Mouse (Mus musculus) forebrain, embryonic 16.5 days (tissue): ENCODE results near the gene Hspa5. TPM values are rescaled to one million over a fixed set of nuclear protein-coding genes. Genes with fewer than 3 reads are reported as not detected.

Source experiments
- ATAC-seq: fragments of 200-750 bp; cut with Nextera tagmentation; 2 replicates; pipeline ENCODE4 v1.8.0; 2017; ENCODE audit warnings: mild to moderate bottlenecking, moderate library complexity
- H3K27ac ChIP-seq: fragments of 300-500 bp; sonication (generic); 2 replicates; pipeline ENCODE4 v1.5.1; 2014; ENCODE audit warnings: low read length, control low read depth
- H3K27me3 ChIP-seq: fragments of 300-500 bp; sonication (generic); replicated peaks from 2 replicates; pipeline ENCODE4 v1.6.1; 2014; ENCODE audit warnings: low read length; ENCODE audit not compliant: control insufficient read depth, insufficient read depth
- H3K36me3 ChIP-seq: fragments of 300-500 bp; sonication (generic); 2 replicates; pipeline ENCODE4 v1.6.1; 2014; ENCODE audit not compliant: control insufficient read depth, insufficient read depth
- H3K4me1 ChIP-seq: fragments of 300-500 bp; sonication (generic); replicated peaks from 2 replicates; pipeline ENCODE4 v1.6.1; 2014; ENCODE audit warnings: low read length; ENCODE audit not compliant: control insufficient read depth, insufficient read depth
- H3K4me2 ChIP-seq: fragments of 300-500 bp; sonication (generic); 2 replicates; pipeline ENCODE4 v1.6.1; 2014; ENCODE audit warnings: mild to moderate bottlenecking, low read length, control low read depth
- H3K4me3 ChIP-seq: fragments of 300-500 bp; sonication (generic); replicated peaks from 2 replicates; pipeline ENCODE4 v1.5.1; 2014; ENCODE audit warnings: mild to moderate bottlenecking, low read length, control low read depth
- H3K9ac ChIP-seq: fragments of 300-500 bp; sonication (generic); replicated peaks from 2 replicates; pipeline ENCODE4 v1.6.1; 2014; ENCODE audit warnings: low read depth, low read length, control low read depth
- H3K9me3 ChIP-seq: fragments of 300-500 bp; sonication (generic); 2 replicates; pipeline ENCODE4 v1.6.1; 2016; ENCODE audit warnings: low read length; ENCODE audit not compliant: control insufficient read depth
- WGBS: fragments of 180-500 bp; shearing (Covaris S2); extraction: QIAGEN DNeasy Blood & Tissue Kit; methylation state at CpG from one replicate; pipeline ENCODE4 v1.1.7; 2014; 5-methylcytosine and 5-hydroxymethylcytosine counted together
- polyA plus RNA-seq: library from polyadenylated mRNA; unstranded; fragments of >200 nt; fragmentation: Nextera tagmentation; extraction: Ambion mirVana; gene quantifications from 2 replicates; pipeline ENCODE4 v1.2.1, GENCODE M21; 2015

The Hspa5 gene
- polyA plus RNA-seq, 1 experiment from 2014 or later: 387 TPM

DNA sequence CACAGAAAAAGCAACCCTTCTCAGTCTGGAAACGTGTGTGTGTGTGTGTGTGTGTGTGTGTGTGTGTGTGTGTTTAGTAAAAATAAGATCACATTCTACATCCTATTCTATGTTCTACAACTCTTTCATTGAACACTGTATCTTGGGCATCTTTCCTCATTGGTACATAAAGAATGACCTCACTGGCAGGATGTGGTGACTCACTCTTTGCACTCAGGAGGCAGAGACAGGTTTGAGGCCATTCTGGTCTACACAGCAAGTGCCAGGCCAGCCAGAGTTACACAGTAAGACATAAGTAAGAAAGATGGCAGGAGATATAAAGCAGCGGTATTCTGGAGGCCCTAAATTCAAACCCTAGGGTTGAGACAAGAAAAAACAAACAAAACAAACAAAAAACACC, 8.9 kb upstream of the Hspa5 start:
- no peaks in the 10 kb centered on the region for H3K27me3 ChIP-seq
- WGBS: 69% methylated on average over 2 of the region's 2 CpGs
- no peak overlapping the region for H3K4me3 ChIP-seq
- H3K27ac ChIP-seq: no peak overlapping the region
- H3K4me2 ChIP-seq: no peak overlapping the region
- no peak overlapping the region for H3K9ac ChIP-seq
- no peaks in the 10 kb centered on the region for H3K9me3 ChIP-seq
- no peaks in the 10 kb centered on the region for H3K4me1 ChIP-seq
- no peak for ATAC-seq
- H3K36me3 ChIP-seq: no peaks in the 10 kb centered on the region

DNA sequence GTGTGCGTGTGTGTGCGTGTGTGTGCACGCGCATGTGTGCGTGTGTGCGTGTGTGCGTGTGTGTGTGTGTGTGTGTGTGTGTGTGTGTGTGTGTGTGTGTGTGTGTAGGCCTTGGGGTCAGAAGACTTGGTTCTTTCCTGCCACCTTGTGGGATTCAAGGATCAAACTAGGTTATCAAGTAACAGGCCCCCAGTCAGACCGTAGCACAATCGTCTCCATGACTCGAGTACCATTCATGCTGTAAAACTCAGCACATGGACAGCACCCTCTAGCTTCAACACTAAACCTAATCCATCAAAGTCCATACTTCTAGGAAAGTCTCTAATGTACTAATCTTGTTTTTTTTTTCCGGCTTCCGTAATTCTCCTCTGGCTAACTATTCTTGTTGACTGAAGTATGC, 7.0 kb upstream of the Hspa5 start:
- no peak overlapping the region for H3K9ac ChIP-seq
- no peaks in the 10 kb centered on the region for H3K27me3 ChIP-seq
- H3K4me1 ChIP-seq: no peaks in the 10 kb centered on the region
- H3K4me2 ChIP-seq: no peak overlapping the region
- WGBS: 62% methylated on average over 12 of the region's 12 CpGs
- H3K36me3 ChIP-seq: no peaks in the 10 kb centered on the region
- no peak overlapping the region for H3K27ac ChIP-seq
- H3K4me3 ChIP-seq: no peak overlapping the region
- ATAC-seq: no peak
- no peaks in the 10 kb centered on the region for H3K9me3 ChIP-seq

DNA sequence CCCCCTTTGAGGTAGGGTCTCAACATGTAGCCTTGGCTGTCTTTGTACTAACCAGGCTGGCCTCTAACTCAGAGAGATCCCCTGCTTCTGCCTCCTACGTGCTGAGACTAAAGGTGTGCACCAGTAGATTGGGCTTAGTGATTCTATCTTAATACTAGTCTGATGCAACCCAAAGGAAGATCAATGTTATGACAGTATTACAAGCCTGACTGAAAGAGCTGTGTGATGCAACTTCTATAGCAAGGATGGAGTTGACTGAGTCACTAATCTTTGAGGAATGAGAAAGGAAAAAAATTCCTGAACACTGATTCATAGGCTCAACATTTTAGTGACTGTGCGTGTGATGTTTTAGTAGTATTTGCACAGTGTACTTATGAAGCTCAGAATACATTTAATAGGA, 1.7 kb upstream of the Hspa5 start:
- H3K9ac ChIP-seq: no peak overlapping the region
- H3K36me3 ChIP-seq: peaks cover 15% of the 10 kb centered on the region
- no peak for ATAC-seq
- H3K27ac ChIP-seq: no peak overlapping the region
- H3K9me3 ChIP-seq: no peaks in the 10 kb centered on the region
- H3K27me3 ChIP-seq: no peaks in the 10 kb centered on the region
- peaks cover 28% of the 10 kb centered on the region for H3K4me1 ChIP-seq
- no peak overlapping the region for H3K4me2 ChIP-seq
- no peak overlapping the region for H3K4me3 ChIP-seq
- WGBS: 93% methylated on average over 2 of the region's 2 CpGs

DNA sequence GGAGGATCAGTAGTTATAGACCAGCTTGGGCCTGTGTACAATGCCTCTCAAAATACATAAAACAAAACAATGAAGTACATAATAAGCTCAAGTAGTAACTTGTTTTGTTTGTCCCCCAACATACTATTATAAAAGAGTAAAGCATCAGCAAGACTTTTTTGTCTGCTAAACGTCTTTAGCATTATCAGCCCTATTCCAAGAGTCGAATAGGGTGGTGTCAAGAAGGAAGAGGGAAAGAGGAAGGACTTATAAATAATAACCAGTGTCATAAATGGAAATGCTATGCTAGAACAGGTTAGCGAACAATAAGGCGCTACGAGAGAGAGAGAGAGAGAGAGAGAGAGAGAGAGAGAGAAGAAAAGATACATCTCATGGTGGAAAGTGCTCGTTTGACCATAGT, 819 bp upstream of the Hspa5 start:
- H3K9ac ChIP-seq: peak overlapping the region; percentile 93
- H3K9me3 ChIP-seq: no peaks in the 10 kb centered on the region
- peak overlapping the region; percentile 89 for H3K27ac ChIP-seq
- peak overlapping the region; percentile 74 for H3K4me3 ChIP-seq
- H3K36me3 ChIP-seq: peaks cover 23% of the 10 kb centered on the region
- no peaks in the 10 kb centered on the region for H3K27me3 ChIP-seq
- ATAC-seq: no peak
- H3K4me2 ChIP-seq: peak overlapping the region; percentile 78
- peaks cover 35% of the 10 kb centered on the region for H3K4me1 ChIP-seq
- WGBS: 6% methylated on average over 6 of the region's 6 CpGs

DNA sequence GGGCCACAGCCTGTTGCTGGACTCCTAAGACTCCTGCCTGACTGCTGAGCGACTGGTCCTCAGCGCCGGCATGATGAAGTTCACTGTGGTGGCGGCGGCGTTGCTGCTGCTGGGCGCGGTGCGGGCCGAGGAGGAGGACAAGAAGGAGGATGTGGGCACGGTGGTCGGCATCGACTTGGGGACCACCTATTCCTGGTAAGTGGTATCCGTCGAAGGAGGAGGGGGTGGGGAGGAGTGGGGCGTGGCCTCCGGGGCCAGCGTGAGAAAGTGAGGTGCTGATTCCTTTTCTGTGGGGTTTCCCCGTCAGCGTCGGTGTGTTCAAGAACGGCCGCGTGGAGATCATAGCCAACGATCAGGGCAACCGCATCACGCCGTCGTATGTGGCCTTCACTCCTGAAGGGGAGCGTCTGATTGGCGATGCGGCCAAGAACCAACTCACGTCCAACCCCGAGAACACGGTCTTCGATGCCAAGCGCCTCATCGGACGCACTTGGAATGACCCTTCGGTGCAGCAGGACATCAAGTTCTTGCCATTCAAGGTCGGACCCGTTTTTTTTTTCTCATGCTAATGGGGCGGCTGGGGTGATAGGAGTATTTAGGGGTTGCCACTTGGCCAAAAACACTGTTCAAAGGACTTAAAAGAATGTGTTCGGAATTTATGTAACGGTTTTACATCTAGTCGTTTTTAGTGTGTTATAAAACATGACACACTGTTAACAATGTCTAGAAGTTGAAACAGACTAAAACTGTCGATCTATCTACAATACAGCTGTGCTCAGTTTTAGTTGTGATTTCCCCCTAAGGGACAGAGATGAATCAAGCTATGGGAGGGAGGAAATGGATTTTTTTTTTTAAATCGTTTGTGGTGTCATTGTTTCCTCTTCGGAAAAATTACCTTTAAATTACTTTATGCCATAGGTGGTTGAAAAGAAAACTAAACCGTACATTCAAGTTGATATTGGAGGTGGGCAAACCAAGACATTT, 774 bp downstream of the Hspa5 start:
- Histone ChIP-seq H3K27ac (peak overlapping the region; percentile 87), H3K4me3 (peak overlapping the region; percentile 74), H3K36me3 (peaks cover 31% of the 10 kb centered on the region), H3K9ac (peak overlapping the region; percentile 84), H3K9me3 (no peaks in the 10 kb centered on the region), H3K27me3 (no peaks in the 10 kb centered on the region), H3K4me2 (peak overlapping the region; percentile 67), H3K4me1 (peaks cover 47% of the 10 kb centered on the region)
- ATAC-seq: no peak; the same call in 1 of the 2 replicates
- 4% methylated on average over 49 of the region's 50 CpGs for WGBS

DNA sequence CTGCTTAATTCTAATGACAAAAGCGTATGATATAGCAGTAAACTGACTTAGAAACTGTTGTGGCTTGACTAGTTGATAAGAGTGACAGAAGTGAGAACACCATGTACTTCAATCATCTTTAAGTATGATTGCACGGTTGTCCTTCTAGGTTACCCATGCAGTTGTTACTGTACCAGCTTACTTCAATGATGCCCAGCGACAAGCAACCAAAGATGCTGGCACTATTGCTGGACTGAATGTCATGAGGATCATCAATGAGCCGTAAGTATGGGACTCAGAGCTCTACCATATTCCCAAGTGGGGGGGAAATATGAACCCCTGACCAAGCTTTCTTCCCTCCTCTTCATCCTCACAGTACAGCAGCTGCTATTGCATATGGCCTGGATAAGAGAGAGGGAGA, 1.9 kb downstream of the Hspa5 start:
- no peak overlapping the region for H3K27ac ChIP-seq
- 92% methylated on average over 4 of the region's 4 CpGs for WGBS
- peaks cover 51% of the 10 kb centered on the region for H3K4me1 ChIP-seq
- H3K4me2 ChIP-seq: peak overlapping the region; percentile 67
- H3K27me3 ChIP-seq: no peaks in the 10 kb centered on the region
- H3K4me3 ChIP-seq: no peak overlapping the region
- ATAC-seq: no peak
- peaks cover 31% of the 10 kb centered on the region for H3K36me3 ChIP-seq
- H3K9ac ChIP-seq: no peak overlapping the region
- H3K9me3 ChIP-seq: no peaks in the 10 kb centered on the region

DNA sequence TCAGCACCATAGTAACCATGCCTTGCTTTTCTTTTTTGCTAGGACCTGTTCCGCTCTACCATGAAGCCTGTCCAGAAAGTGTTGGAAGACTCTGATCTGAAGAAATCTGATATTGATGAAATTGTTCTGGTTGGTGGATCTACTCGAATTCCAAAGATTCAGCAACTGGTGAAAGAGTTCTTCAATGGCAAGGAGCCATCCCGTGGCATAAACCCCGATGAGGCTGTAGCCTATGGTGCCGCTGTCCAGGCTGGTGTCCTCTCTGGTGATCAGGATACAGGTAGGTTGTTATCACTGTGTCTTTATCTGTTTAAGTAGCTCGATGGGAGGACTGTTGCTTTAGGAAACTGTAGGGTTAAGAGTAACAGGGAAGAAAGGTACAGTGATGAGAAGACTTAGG, 2.7 kb downstream of the Hspa5 start:
- Histone ChIP-seq H3K9ac (no peak overlapping the region), H3K4me1 (peaks cover 51% of the 10 kb centered on the region), H3K4me3 (no peak overlapping the region), H3K27ac (no peak overlapping the region), H3K9me3 (no peaks in the 10 kb centered on the region), H3K36me3 (peaks cover 31% of the 10 kb centered on the region), H3K27me3 (no peaks in the 10 kb centered on the region), H3K4me2 (no peak overlapping the region)
- WGBS: 90% methylated on average over 6 of the region's 6 CpGs
- ATAC-seq: no peak

DNA sequence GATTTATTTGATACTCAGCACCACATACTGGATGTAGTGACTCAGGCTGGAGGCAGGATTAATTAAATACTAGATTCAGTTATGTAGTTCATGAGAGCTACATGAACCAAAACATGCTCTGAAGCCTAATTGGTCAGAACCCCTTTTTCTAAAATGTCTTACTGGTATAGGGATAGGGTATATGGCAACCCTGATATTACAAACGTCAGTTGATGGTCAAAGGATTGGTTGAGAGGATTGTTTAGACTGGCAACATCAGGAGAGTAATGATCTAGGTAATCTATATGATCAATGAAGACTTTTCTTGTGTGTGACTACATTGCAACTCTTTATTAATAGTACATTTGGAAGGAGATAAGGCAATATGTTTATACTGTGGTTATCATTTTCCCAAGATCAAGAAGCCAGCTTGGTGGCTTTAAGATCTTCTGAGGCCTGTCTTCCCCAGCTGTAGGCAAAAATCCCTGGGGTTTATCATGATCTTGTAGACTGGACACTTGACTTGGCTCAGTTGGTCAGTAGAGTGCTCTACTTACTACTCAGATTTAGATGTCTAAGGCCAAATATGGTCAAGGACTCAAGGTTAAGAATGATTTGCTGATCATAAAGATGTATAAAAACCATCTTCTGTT, 5.6 kb downstream of the Hspa5 start:
- Histone ChIP-seq H3K27ac (no peak overlapping the region), H3K9ac (no peak overlapping the region), H3K9me3 (no peaks in the 10 kb centered on the region), H3K4me3 (no peak overlapping the region), H3K36me3 (peaks cover 35% of the 10 kb centered on the region), H3K4me2 (0 out of 2 replicates have a peak overlapping the region, but pooled peaks have one; percentile 15), H3K27me3 (no peaks in the 10 kb centered on the region), H3K4me1 (peaks cover 44% of the 10 kb centered on the region)
- WGBS: 46% methylated on average over 1 of the region's 1 CpGs
- ATAC-seq: no peak
